Mouse (Mus musculus) megakaryocyte, embryonic 14.5 days (primary cell): Measurements from ENCODE around the gene Gm21762.
"Not testable (repeated sequence)": the region's sequence is repeated elsewhere in the genome, so short reads cannot be mapped to it uniquely, and the experiment has no call there.

ENCODE experiments used
- FLI1 ChIP-seq: IDR thresholded peaks from 2 replicates; pipeline ENCODE4 v1.6.1; 2012; ENCODE audit warnings: low read length, inconsistent platforms, mixed read lengths
- GATA1 ChIP-seq: IDR thresholded peaks from 3 replicates; pipeline ENCODE4 v1.6.1; 2012; ENCODE audit warnings: mixed read lengths, low read length, inconsistent platforms, borderline replicate concordance

- TF ChIP-seq GATA1, FLI1: not testable (repeated sequence)
Measured at GRCm38 (mm10) chr13:120258817-120259658, 43.3 kb upstream of the Gm21762 start.
